Mouse (Mus musculus): ENCODE measurements around the gene Ift20. TPM values are rescaled to one million over a fixed set of nuclear protein-coding genes. Genes with fewer than 3 reads are reported as not detected.
"Not testable (repeated sequence)": the region's sequence is repeated elsewhere in the genome, so short reads cannot be mapped to it uniquely, and the experiment has no call there.

Ift20 gene
- polyA plus RNA-seq, 1 experiment from 2014 or later, result 216 TPM

DNA sequence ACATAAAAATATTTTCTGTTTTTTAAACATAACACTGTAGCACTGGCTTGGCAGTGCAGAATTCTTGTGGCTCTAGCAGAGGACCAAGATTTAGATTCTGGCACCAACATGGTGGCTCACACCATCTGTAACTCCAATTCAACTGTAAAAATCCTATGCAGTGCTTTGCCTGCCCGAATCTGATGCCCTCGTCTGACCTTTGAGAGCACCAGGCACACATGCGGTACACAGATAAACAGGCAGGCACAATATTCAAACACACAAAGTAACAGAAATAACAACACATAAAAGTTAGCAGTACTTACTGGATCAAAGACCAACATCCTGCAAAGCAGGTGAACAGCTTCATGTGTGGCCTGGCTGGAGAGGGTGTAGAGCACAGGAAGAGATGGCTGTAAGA is 38.4 kb downstream of the Ift20 start:
- Histone ChIP-seq H3K4me3 (ENCODE audit: low read depth, low read length) (no peak overlapping the region), H3K36me3 (ENCODE audit: insufficient read depth, low read length) (peaks cover 5% of the 10 kb centered on the region), H3K4me2 (replicated peaks; ENCODE audit: low read depth, low read length) (no peak overlapping the region), H3K27me3 (replicated peaks; ENCODE audit: insufficient read depth, low read length) (no peaks in the 10 kb centered on the region), H3K27ac (ENCODE audit: low read length) (no peak overlapping the region), H3K9me3 (ENCODE audit: low read length) (no peaks in the 10 kb centered on the region), H3K9ac (replicated peaks; ENCODE audit: low read depth) (no peak overlapping the region), H3K4me1 (ENCODE audit: insufficient read depth, low read depth, low read length) (no peaks in the 10 kb centered on the region)
- WGBS, result 81% methylated on average over 3 of the region's 3 CpGs
- ATAC-seq, result no peak
- DNase-seq (ENCODE audit: low spot score), result no peak
- TF ChIP-seq CTCF (IDR thresholded peaks at IDR 0.05) (no peak), EP300 (IDR thresholded peaks at IDR 0.05) (no peak)

DNA sequence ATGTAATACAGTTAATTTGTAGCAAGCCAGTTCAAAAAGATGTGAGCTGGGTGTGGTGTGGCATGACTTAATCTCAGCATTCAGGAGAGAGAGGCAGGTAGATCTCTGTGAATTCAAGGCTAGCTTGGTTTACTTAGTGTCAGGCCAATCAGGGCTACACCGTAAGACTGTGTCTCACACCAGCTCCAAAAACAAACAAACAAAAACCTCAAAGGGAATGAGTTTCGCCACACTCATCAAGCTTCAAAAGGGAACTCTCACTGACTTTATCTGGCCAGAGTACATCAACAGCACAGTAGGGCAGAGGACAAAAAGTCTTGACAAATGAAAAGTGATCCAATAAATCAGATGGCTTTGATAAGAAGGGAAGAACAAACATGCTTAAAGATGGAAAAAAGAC is 38.8 kb downstream of the Ift20 start:
- no peak overlapping the region for H3K4me3 ChIP-seq (ENCODE audit: low read depth, low read length)
- 40% methylated on average over 2 of the region's 2 CpGs for WGBS
- no peaks in the 10 kb centered on the region for H3K9me3 ChIP-seq (ENCODE audit: low read length)
- ATAC-seq (peak; percentile 26; the same call in 1 of the 2 replicates), DNase-seq (ENCODE audit: low spot score) (no peak)
- no peak overlapping the region for H3K27ac ChIP-seq (ENCODE audit: low read length)
- peaks cover 5% of the 10 kb centered on the region for H3K36me3 ChIP-seq (ENCODE audit: insufficient read depth, low read length)
- H3K9ac ChIP-seq (replicated peaks; ENCODE audit: low read depth), result no peak overlapping the region
- H3K4me2 ChIP-seq (replicated peaks; ENCODE audit: low read depth, low read length), result no peak overlapping the region
- no peak for TF ChIP-seq CTCF (IDR thresholded peaks at IDR 0.05)
- TF ChIP-seq EP300 (IDR thresholded peaks at IDR 0.05), result no peak
- no peaks in the 10 kb centered on the region for H3K27me3 ChIP-seq (replicated peaks; ENCODE audit: insufficient read depth, low read length)
- H3K4me1 ChIP-seq (ENCODE audit: insufficient read depth, low read depth, low read length), result no peaks in the 10 kb centered on the region

DNA sequence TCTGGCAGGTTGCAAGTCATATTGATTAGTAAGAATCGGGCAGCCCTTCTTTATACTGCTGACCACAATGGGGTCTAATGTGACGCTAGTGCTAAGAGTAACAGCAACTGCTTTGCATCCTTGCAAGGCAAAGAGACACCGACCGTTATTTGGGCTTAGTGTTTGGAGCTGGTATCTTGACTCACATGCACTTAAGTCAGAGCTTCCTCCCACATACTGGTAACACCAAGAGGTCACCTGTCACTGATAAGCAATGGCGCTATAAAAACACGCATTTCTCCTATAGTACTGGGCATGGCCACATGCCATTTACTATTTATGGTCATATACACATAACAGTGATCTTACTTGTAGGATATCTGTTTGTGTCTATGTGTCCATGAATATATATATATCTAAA is 46.7 kb downstream of the Ift20 start:
- DNase-seq (ENCODE audit: low spot score) (no peak), ATAC-seq (no peak)
- Histone ChIP-seq H3K9me3 (ENCODE audit: low read length) (no peaks in the 10 kb centered on the region), H3K4me1 (ENCODE audit: insufficient read depth, low read depth, low read length) (no peaks in the 10 kb centered on the region), H3K27me3 (replicated peaks; ENCODE audit: insufficient read depth, low read length) (no peaks in the 10 kb centered on the region), H3K4me3 (ENCODE audit: low read depth, low read length) (no peak overlapping the region), H3K4me2 (replicated peaks; ENCODE audit: low read depth, low read length) (no peak overlapping the region), H3K9ac (replicated peaks; ENCODE audit: low read depth) (no peak overlapping the region), H3K36me3 (ENCODE audit: insufficient read depth, low read length) (peaks cover 16% of the 10 kb centered on the region), H3K27ac (ENCODE audit: low read length) (no peak overlapping the region)
- TF ChIP-seq EP300 (IDR thresholded peaks at IDR 0.05), result no peak
- TF ChIP-seq CTCF (IDR thresholded peaks at IDR 0.05), result no peak
- WGBS, result 85% methylated on average over 6 of the region's 6 CpGs

DNA sequence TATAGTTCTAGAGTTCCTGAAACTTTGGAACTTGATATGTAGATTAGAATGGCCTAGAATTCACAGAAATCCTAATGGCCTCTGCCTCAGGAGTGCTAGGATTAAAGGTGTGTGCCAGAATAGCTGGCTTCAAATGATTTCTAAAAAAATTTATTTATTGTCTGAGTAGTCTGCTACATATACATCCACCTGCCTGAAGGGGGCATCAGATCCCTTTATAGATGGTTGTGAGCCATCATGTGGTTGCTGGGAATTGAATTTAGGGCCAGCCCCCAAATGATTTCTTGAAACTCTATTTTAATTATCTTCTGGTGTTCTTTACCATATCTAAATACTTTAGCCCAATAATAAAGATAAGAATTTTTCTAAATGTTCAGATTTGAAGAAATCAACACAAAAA is 49.9 kb downstream of the Ift20 start:
- no peak for DNase-seq (ENCODE audit: low spot score)
- Histone ChIP-seq H3K27me3 (replicated peaks; ENCODE audit: insufficient read depth, low read length) (no peaks in the 10 kb centered on the region), H3K9me3 (ENCODE audit: low read length) (no peaks in the 10 kb centered on the region), H3K27ac (ENCODE audit: low read length) (no peak overlapping the region), H3K4me3 (ENCODE audit: low read depth, low read length) (no peak overlapping the region), H3K36me3 (ENCODE audit: insufficient read depth, low read length) (peaks cover 16% of the 10 kb centered on the region), H3K4me2 (replicated peaks; ENCODE audit: low read depth, low read length) (no peak overlapping the region), H3K4me1 (ENCODE audit: insufficient read depth, low read depth, low read length) (no peaks in the 10 kb centered on the region), H3K9ac (replicated peaks; ENCODE audit: low read depth) (no peak overlapping the region)
- TF ChIP-seq CTCF (IDR thresholded peaks at IDR 0.05), result peak; percentile 40
- no peak for TF ChIP-seq EP300 (IDR thresholded peaks at IDR 0.05)
- ATAC-seq, result no peak

DNA sequence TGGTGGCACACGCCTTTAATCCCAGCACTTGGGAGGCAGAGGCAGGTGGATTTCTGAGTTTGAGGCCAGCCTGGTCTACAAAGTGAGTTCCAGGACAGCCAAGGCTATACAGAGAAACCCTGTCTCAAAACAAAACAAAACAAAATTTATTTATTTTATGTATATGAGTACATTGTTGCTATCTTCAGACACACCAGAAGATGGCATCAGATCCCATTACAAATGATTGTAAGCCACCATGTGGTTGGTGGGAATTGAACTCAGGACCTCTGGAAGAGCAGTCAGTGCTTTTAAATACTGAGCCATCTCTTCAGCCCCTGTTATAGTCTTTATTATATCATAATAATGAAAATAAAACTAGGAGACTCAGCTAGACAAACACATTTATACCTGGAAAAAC is 51.5 kb downstream of the Ift20 start:
- H3K9ac ChIP-seq (replicated peaks; ENCODE audit: low read depth); H3K4me3 ChIP-seq (ENCODE audit: low read depth, low read length); H3K9me3 ChIP-seq (ENCODE audit: low read length); H3K27me3 ChIP-seq (replicated peaks; ENCODE audit: insufficient read depth, low read length); H3K4me2 ChIP-seq (replicated peaks; ENCODE audit: low read depth, low read length); DNase-seq (ENCODE audit: low spot score); ATAC-seq; H3K4me1 ChIP-seq (ENCODE audit: insufficient read depth, low read depth, low read length); H3K27ac ChIP-seq (ENCODE audit: low read length): not testable (repeated sequence)
- 85% methylated on average over 1 of the region's 1 CpGs for WGBS
- peaks cover 11% of the 10 kb centered on the region for H3K36me3 ChIP-seq (ENCODE audit: insufficient read depth, low read length)
- TF ChIP-seq CTCF (IDR thresholded peaks at IDR 0.05), result peak; percentile 10

Other genes with a start within 250 kb of the Ift20 start
- gene BC030499, start 245.5 kb upstream of the Ift20 start, polyA plus RNA-seq (2015; fragmentation: Nextera tagmentation; extraction: Ambion mirVana), result 0.33 TPM in 1 of 2 replicates, not detected in the other
- gene Spag5, start 234.8 kb upstream of the Ift20 start, polyA plus RNA-seq (2015; fragmentation: Nextera tagmentation; extraction: Ambion mirVana), result 1.4 and 2.5 TPM in 2 replicates
- gene Aldoc, start 213.4 kb upstream of the Ift20 start, polyA plus RNA-seq (2015; fragmentation: Nextera tagmentation; extraction: Ambion mirVana), result 12.2 and 12.7 TPM in 2 replicates
- 47.2 and 49.2 TPM in 2 replicates for gene Pigs, start 207.9 kb upstream of the Ift20 start, polyA plus RNA-seq (2015; fragmentation: Nextera tagmentation; extraction: Ambion mirVana)
- gene Unc119, start 192.9 kb upstream of the Ift20 start, polyA plus RNA-seq (2015; fragmentation: Nextera tagmentation; extraction: Ambion mirVana), result 35.6 and 37.5 TPM in 2 replicates
- not detected in 2 replicates for gene Foxn1, start 149.8 kb upstream of the Ift20 start, polyA plus RNA-seq (2015; fragmentation: Nextera tagmentation; extraction: Ambion mirVana)
- gene Slc13a2, start 114.1 kb upstream of the Ift20 start, polyA plus RNA-seq (2015; fragmentation: Nextera tagmentation; extraction: Ambion mirVana), result 0.43 and 0.51 TPM in 2 replicates
- 10.6 and 11.9 TPM in 2 replicates for gene Slc46a1, start 70.7 kb upstream of the Ift20 start, polyA plus RNA-seq (2015; fragmentation: Nextera tagmentation; extraction: Ambion mirVana)
- 0.16 and 0.27 TPM in 2 replicates for gene Sarm1, start 38.6 kb upstream of the Ift20 start, polyA plus RNA-seq (2015; fragmentation: Nextera tagmentation; extraction: Ambion mirVana)
- gene Vtn, start 37.3 kb upstream of the Ift20 start, polyA plus RNA-seq (2015; fragmentation: Nextera tagmentation; extraction: Ambion mirVana), result 10.1 and 11.3 TPM in 2 replicates
- not detected in 2 replicates for gene Sebox, start 32.9 kb upstream of the Ift20 start, polyA plus RNA-seq (2015; fragmentation: Nextera tagmentation; extraction: Ambion mirVana)
- 32.3 and 32.4 TPM in 2 replicates for gene Tmem199, start 24.2 kb upstream of the Ift20 start, polyA plus RNA-seq (2015; fragmentation: Nextera tagmentation; extraction: Ambion mirVana)
- gene Poldip2, start 24.2 kb upstream of the Ift20 start, polyA plus RNA-seq (2015; fragmentation: Nextera tagmentation; extraction: Ambion mirVana), result 105 and 111 TPM in 2 replicates
- 93.3 and 96.6 TPM in 2 replicates for gene Tnfaip1, start within 50 bp of the Ift20 start, polyA plus RNA-seq (2015; fragmentation: Nextera tagmentation; extraction: Ambion mirVana)
- 36.0 and 46.0 TPM in 2 replicates for gene Tmem97, start 14.4 kb downstream of the Ift20 start, polyA plus RNA-seq (2015; fragmentation: Nextera tagmentation; extraction: Ambion mirVana)
- 15.9 and 16.0 TPM in 2 replicates for gene Nlk, start 161.0 kb downstream of the Ift20 start, polyA plus RNA-seq (2015; fragmentation: Nextera tagmentation; extraction: Ambion mirVana)
- 27.4 and 31.5 TPM in 2 replicates for gene Ccnq, start 215.4 kb downstream of the Ift20 start, polyA plus RNA-seq (2015; fragmentation: Nextera tagmentation; extraction: Ambion mirVana)

Measured in lung, postnatal 0 days (tissue).